Mouse (Mus musculus): ENCODE data around the gene Sall1.

DNA sequence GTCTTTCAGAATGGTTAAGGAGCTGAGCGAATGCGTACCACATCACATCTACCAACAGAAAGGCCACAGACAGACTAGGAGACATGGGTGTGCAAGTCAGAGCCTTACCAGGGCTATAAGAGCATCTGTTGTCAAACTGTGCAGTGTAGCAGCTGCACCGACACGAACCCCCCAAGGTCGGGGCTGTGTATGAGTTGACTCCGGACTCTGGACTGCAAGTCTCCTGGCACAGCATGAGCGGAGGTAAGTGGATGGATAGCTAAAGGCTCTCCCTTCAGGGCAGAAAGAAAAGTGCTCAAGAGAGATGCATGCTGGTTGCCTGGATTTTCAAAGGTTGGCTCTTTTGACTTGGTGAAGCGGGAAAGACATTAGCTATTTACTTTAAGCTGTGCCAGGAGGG lies 16.8 kb upstream of the Sall1 start:
- no peak for TF ChIP-seq CTCF (IDR thresholded peaks at IDR 0.05; ENCODE audit: low read depth)
- no peak for TF ChIP-seq EP300 (IDR thresholded peaks at IDR 0.05; ENCODE audit: low read depth)
